ENCODE assay signal across 18 mouse cellular contexts in the genomic region with DNA sequence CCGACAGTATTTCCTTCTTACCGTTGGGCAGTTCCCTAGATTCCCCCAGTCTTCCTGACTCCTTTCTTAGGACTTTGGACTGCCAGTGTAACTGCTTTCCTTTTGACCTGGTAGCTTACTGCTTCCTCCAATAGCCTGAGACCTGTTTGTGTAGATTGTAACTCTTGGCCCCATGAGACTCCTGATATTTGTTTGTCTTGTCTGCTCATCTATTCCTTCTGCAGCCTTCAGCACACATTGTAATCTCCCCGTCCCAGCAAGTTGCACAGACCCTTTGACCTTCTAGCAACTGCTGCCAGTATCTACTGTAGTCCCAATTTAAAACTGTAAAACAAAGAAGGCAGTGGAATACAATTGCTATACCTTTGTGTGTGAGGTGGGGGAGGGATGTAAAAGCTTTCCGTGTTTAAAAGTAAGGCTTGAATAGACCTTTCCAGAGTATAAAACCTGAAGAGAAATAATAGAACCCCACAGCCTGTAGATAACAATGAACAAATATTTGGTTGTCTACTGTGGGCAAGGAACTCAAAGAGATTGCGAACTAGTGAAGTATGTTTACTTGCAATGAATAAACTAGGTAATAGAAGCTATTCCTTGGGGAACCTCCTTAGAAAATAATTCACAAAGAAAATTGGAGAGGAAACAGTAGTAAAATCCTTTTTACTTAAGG. TPM values are rescaled to one million over a fixed set of nuclear protein-coding genes. Genes with fewer than 3 reads are reported as not detected.
A peak's percentile ranks its signal among the peaks of the same experiment; 100 is the strongest.
DNase-seq lines count a peak whose midpoint lies in the region; ATAC-seq and TF ChIP-seq lines count a peak whose summit lies in the region.
"Had no signal": no experiment of that assay in that cellular context is flagged by ENCODE, and none has a peak within 500 bp of the region (broad histone marks: within the 10 kb centered on the region; RNA-seq: fewer than 3 reads in every experiment).

No protein-coding gene starts in this region.

- H3K4me2 ChIP-seq in kidney, postnatal 0 days (ENCODE audit: low read length): no peak overlapping the region
- H3K4me2 ChIP-seq in kidney, embryonic 14.5 days (replicated peaks; ENCODE audit: low read depth, low read length): no peak overlapping the region
- no peak overlapping the region for H3K4me2 ChIP-seq in intestine, embryonic 15.5 days (replicated peaks)
- H3K4me2 ChIP-seq in liver, embryonic 13.5 days: peak overlapping the region; percentile 19; the same call in 1 of the 2 replicates
- no peak overlapping the region for H3K4me2 ChIP-seq in stomach, embryonic 16.5 days (ENCODE audit: low read depth, low read length)
- H3K4me2 ChIP-seq: forebrain, embryonic 13.5 days; heart, embryonic 13.5 days; limb, embryonic 12.5 days; midbrain, embryonic 15.5 days had no signal

- no peak for DNase-seq in kidney, postnatal 0 days (ENCODE audit: low spot score)
- peak; percentile 21 for DNase-seq in liver, embryonic 13.5 days
- no peak for DNase-seq in thymus, postnatal 0 days (ENCODE audit: low spot score)
- DNase-seq in heart, postnatal 4 days: no peak
- DNase-seq: cerebellum, postnatal 14 days; layer of hippocampus, adult 9-11 months; retina, postnatal 1 day; right cerebral cortex, postnatal 4 days had no signal

- H3K9ac ChIP-seq in kidney, postnatal 0 days (ENCODE audit: low read depth, low read length): no peak overlapping the region
- no peak overlapping the region for H3K9ac ChIP-seq in kidney, embryonic 14.5 days (ENCODE audit: low read depth, low read length)
- H3K9ac ChIP-seq in intestine, embryonic 15.5 days: no peak overlapping the region
- H3K9ac ChIP-seq in liver, embryonic 13.5 days: no peak overlapping the region
- no peak overlapping the region for H3K9ac ChIP-seq in stomach, embryonic 16.5 days (ENCODE audit: low read length)
- H3K9ac ChIP-seq: forebrain, embryonic 13.5 days; heart, embryonic 13.5 days; limb, embryonic 12.5 days; midbrain, embryonic 15.5 days had no signal

- no peaks in the 10 kb centered on the region for H3K9me3 ChIP-seq in kidney, postnatal 0 days (replicated peaks; ENCODE audit: low read length)
- no peaks in the 10 kb centered on the region for H3K9me3 ChIP-seq in kidney, embryonic 14.5 days (ENCODE audit: control insufficient read depth, low read length)
- H3K9me3 ChIP-seq in intestine, embryonic 15.5 days: no peaks in the 10 kb centered on the region
- H3K9me3 ChIP-seq in liver, embryonic 13.5 days (replicated peaks): no peaks in the 10 kb centered on the region
- no peaks in the 10 kb centered on the region for H3K9me3 ChIP-seq in stomach, embryonic 16.5 days (replicated peaks; ENCODE audit: control insufficient read depth, low read length)
- H3K9me3 ChIP-seq: forebrain, embryonic 13.5 days; heart, embryonic 13.5 days; hindbrain, embryonic 10.5 days; limb, embryonic 12.5 days; midbrain, embryonic 15.5 days had no signal

- WGBS in kidney, postnatal 0 days: 54% methylated on average over 5 of the region's 5 CpGs
- 69% methylated on average over 5 of the region's 5 CpGs for WGBS in kidney, embryonic 14.5 days
- 60% methylated on average over 5 of the region's 5 CpGs for WGBS in intestine, embryonic 15.5 days
- 35% methylated on average over 5 of the region's 5 CpGs for WGBS in liver, embryonic 13.5 days (ENCODE audit: insufficient replicate concordance)
- WGBS in stomach, embryonic 16.5 days: 52% methylated on average over 5 of the region's 5 CpGs

- no peaks in the 10 kb centered on the region for H3K27me3 ChIP-seq in kidney, postnatal 0 days (ENCODE audit: insufficient read depth, low read length)
- H3K27me3 ChIP-seq in kidney, embryonic 14.5 days (ENCODE audit: control insufficient read depth, insufficient read depth, low read length): no peaks in the 10 kb centered on the region
- H3K27me3 ChIP-seq in intestine, embryonic 15.5 days (replicated peaks): no peaks in the 10 kb centered on the region
- H3K27me3 ChIP-seq in liver, embryonic 13.5 days: no peaks in the 10 kb centered on the region
- H3K27me3 ChIP-seq in stomach, embryonic 16.5 days (ENCODE audit: control insufficient read depth, insufficient read depth, low read length): no peaks in the 10 kb centered on the region
- H3K27me3 ChIP-seq: heart, embryonic 13.5 days had no signal

- H3K36me3 ChIP-seq in kidney, postnatal 0 days (ENCODE audit: insufficient read depth, low read length): no peaks in the 10 kb centered on the region
- no peaks in the 10 kb centered on the region for H3K36me3 ChIP-seq in kidney, embryonic 14.5 days (ENCODE audit: control insufficient read depth, insufficient read depth, low read length)
- H3K36me3 ChIP-seq in intestine, embryonic 15.5 days: no peaks in the 10 kb centered on the region
- no peaks in the 10 kb centered on the region for H3K36me3 ChIP-seq in liver, embryonic 13.5 days
- H3K36me3 ChIP-seq in stomach, embryonic 16.5 days (ENCODE audit: control insufficient read depth, insufficient read depth, low read length): no peaks in the 10 kb centered on the region
- H3K36me3 ChIP-seq: heart, embryonic 13.5 days; hindbrain, embryonic 10.5 days; limb, embryonic 12.5 days; midbrain, embryonic 15.5 days had no signal

- H3K27ac ChIP-seq in kidney, postnatal 0 days: peak overlapping the region; percentile 31; the same call in 1 of the 2 replicates
- H3K27ac ChIP-seq in kidney, embryonic 14.5 days (ENCODE audit: low read depth, low read length): no peak overlapping the region
- H3K27ac ChIP-seq in intestine, embryonic 15.5 days: 0 out of 2 replicates have a peak overlapping the region, but pooled peaks have one; percentile 13
- peak overlapping the region; percentile 39; the same call in 1 of the 2 replicates for H3K27ac ChIP-seq in liver, embryonic 13.5 days
- H3K27ac ChIP-seq in stomach, embryonic 16.5 days (ENCODE audit: low read length): peak overlapping the region; percentile 52; the same call in 1 of the 2 replicates
- H3K27ac ChIP-seq: forebrain, embryonic 13.5 days; heart, embryonic 13.5 days; hindbrain, embryonic 10.5 days; limb, embryonic 12.5 days; midbrain, embryonic 15.5 days had no signal

- no peaks in the 10 kb centered on the region for H3K4me1 ChIP-seq in kidney, postnatal 0 days (replicated peaks; ENCODE audit: insufficient read depth, low read length)
- H3K4me1 ChIP-seq in kidney, embryonic 14.5 days (ENCODE audit: control insufficient read depth, insufficient read depth, low read length): no peaks in the 10 kb centered on the region
- no peaks in the 10 kb centered on the region for H3K4me1 ChIP-seq in intestine, embryonic 15.5 days (replicated peaks)
- H3K4me1 ChIP-seq in liver, embryonic 13.5 days (replicated peaks): peaks cover 13% of the 10 kb centered on the region; the same call in 1 of the 2 replicates
- H3K4me1 ChIP-seq in stomach, embryonic 16.5 days (ENCODE audit: control insufficient read depth, insufficient read depth, low read length): no peaks in the 10 kb centered on the region
- H3K4me1 ChIP-seq: forebrain, embryonic 13.5 days; heart, embryonic 13.5 days; hindbrain, embryonic 10.5 days; limb, embryonic 12.5 days; midbrain, embryonic 15.5 days had no signal

- no peak for TF ChIP-seq CTCF in kidney, postnatal 0 days (IDR thresholded peaks at IDR 0.05; ENCODE audit: low read depth)

- no peak overlapping the region for H3K4me3 ChIP-seq in kidney, postnatal 0 days (replicated peaks; ENCODE audit: low read depth, low read length)
- H3K4me3 ChIP-seq in kidney, embryonic 14.5 days (ENCODE audit: low read length): no peak overlapping the region
- H3K4me3 ChIP-seq in intestine, embryonic 15.5 days (replicated peaks): no peak overlapping the region
- H3K4me3 ChIP-seq in liver, embryonic 13.5 days (replicated peaks): no peak overlapping the region
- H3K4me3 ChIP-seq in stomach, embryonic 16.5 days (replicated peaks; ENCODE audit: low read length): no peak overlapping the region
- H3K4me3 ChIP-seq: forebrain, embryonic 13.5 days; heart, embryonic 13.5 days; hindbrain, embryonic 10.5 days; limb, embryonic 12.5 days; midbrain, embryonic 15.5 days had no signal

- ATAC-seq in kidney, postnatal 0 days (replicated peaks; ENCODE audit: low FRiP score, low read depth): no peak
- ATAC-seq in kidney, embryonic 14.5 days (ENCODE audit: low FRiP score, low TSS enrichment): no peak
- ATAC-seq in intestine, embryonic 15.5 days: peak; percentile 92
- ATAC-seq in liver, embryonic 13.5 days (ENCODE audit: low read depth): peak; percentile 91
- peak; percentile 78 for ATAC-seq in stomach, embryonic 16.5 days (ENCODE audit: insufficient read depth, low FRiP score)
- ATAC-seq in granulocyte monocyte progenitor cell, adult 5-6 weeks (replicated peaks; ENCODE audit: poor library complexity, severe bottlenecking): no peak
- ATAC-seq: forebrain, embryonic 13.5 days; midbrain, embryonic 15.5 days; Patski had no signal

RNA-seq across cellular contexts. Expression of a gene that starts 0.7 kb away (rescaled TPM):
- polyA plus RNA-seq in kidney, postnatal 0 days (2015; fragmentation: Nextera tagmentation; extraction: Ambion mirVana): 92.0 and 96.3 TPM in 2 replicates
- polyA plus RNA-seq in kidney, embryonic 14.5 days (2014; fragmentation: Nextera tagmentation; extraction: Ambion mirVana): 27.7 and 31.3 TPM in 2 replicates
- 128 and 141 TPM in 2 replicates for polyA plus RNA-seq in intestine, embryonic 15.5 days (2015; fragmentation: Nextera tagmentation; extraction: Ambion mirVana)
- 34.1 and 40.5 TPM in 2 replicates for polyA plus RNA-seq in liver, embryonic 13.5 days (2015; fragmentation: Nextera tagmentation; extraction: Ambion mirVana)
- polyA plus RNA-seq in stomach, embryonic 16.5 days (2015; fragmentation: Nextera tagmentation; extraction: Ambion mirVana): 45.8 and 46.0 TPM in 2 replicates
- 0.32 and 1.6 TPM in 2 replicates for total RNA-seq in granulocyte monocyte progenitor cell, adult 5-6 weeks (2014; fragmentation: Nextera tagmentation)
- 0.78 and 2.2 TPM in 2 replicates for total RNA-seq in granulocyte monocyte progenitor cell, adult 5-6 weeks (2017)
- polyA plus RNA-seq in thymus, postnatal 0 days (2015; fragmentation: Nextera tagmentation; extraction: Ambion mirVana): 10.9 and 11.3 TPM in 2 replicates
- total RNA-seq in heart, postnatal 4 days (2021): 10 to 100 TPM; 47.2 to 53.1 TPM

Comparison
In these comparisons a context has a peak if more than half of its experiments do, and no peak if none do; other contexts are left out.
1. ATAC-seq: peak in intestine, embryonic 15.5 days (single experiment), liver, embryonic 13.5 days (single experiment) and stomach, embryonic 16.5 days (single experiment); none in kidney, postnatal 0 days (single experiment), kidney, embryonic 14.5 days (single experiment) and granulocyte monocyte progenitor cell, adult 5-6 weeks (single experiment).